Mouse (Mus musculus) fat pad, adult 2 months (tissue): ENCODE results near the gene Il6ra.

Source experiments
- DNase-seq: peaks from one replicate; pipeline ENCODE4 v3.0.0-alpha.2; 2011; ENCODE audit warnings: low read depth, low spot score; ENCODE audit errors: extremely low read depth

Gene Il6ra

DNA sequence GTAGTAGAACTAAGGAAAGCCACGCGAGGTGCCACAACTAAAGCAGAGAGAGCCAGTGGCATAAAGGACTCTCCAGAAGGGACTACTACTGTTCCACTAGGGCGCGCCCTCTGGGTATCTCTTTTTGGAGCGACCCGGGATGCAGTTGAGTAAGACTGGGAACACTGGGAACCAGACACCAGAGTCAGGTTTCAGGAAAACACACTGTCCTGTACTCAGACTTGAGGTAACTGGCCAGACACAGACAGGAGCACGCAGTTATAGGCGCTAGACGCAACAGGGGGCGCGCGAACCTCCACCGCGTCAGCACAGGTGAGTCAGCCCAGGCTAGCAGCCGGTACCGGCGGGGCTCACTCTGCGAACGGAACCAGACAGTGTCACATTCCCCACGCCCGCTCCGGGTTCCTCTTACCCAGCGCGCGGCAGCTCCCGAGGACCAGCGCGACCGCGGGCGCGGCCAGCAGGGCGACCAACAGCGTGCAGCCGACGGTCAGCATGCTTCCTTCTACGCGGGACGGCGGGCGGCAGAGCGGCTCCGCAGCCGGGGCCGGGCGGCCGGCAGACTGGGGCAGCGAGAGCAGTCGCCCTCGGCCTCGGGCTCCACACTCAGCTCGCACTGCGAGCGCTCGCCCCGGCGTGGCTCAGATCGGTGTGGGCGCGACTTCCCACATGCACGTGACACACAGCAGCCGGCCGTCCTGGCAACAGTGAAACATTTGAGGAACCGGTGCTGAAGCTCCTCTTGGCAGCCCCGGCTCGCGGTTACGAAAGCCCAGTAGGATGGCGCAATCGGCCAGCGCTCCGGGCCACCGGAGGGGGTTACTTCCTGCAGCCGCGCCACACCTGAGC lies at the start of gene Il6ra:
Gene Il6ra, minus strand, starts transcription at position 654 of the 849 bp plus-strand sequence.
- DNase-seq: no peak

DNA sequence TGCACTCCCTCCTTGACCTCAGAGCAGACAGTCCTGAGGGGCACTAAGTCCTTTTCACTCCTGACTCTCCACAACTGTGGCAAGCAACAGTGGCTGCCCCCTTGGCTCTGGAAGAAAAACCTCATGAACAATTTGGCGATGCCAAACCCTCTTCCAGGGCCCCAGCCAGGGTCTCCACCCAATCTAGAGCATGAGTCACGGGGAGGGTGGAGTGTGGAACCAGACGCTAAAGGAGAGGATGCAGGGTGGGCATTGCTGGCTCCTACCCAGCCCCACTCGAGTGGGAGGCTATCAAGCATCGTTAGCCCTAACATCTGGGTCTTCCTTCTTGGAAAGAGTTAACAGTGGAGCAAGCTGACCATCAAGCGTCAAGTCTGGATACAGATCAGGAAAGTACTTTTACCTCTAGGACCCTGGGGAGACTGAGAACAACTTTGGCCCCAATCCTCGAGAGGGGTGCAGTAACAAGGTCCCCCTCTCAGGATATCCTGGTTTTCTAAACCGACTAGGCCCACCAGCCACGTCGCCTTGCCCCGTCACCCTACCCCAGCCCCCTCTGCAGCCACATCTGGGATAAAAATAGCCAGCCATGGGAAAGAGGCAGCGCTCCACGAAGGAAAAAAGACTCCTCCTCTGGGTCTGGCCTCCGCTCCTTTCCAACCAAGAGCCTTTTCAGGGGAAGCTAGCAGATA lies 49.2 kb upstream of the Il6ra start:
- no peak for DNase-seq

DNA sequence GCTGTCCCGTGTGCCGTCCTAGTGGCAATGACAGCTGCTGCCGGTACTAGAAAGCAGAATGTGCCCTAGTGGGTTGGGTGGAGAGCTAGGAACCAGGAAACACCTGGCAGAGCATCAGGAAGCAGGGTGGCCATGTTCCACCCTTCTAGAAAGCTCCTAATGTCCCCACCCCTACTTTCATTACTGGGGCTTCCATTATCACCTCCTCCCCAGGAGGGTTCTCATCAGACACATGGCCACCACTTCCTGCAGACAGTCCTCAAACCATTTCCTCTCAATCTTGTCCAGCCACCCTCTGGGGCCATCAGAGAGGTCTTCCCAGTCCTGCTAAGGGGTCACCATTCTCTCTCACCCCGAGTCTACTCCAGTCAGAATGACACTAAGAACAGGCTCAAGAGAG lies 48.4 kb upstream of the Il6ra start:
- DNase-seq: no peak

DNA sequence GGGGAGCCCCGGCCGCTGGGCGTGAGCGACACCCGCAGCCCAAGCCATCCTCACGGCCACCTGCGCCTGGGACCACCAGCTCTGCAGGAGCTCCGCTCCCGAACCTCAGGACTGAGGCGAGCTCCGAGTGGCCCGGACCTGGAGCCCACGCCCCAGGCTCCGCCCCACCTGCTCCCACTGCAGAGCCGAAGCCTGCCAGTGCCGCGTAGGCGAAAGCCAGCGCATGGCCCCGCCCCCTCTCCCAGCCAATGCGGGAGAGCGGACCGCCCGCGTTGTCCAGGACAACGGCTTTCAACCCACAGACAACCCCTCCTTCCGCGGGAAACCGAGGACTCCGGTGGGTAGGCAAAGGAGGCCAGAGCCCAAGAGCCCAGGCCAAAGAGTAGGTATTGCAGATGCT lies 47.5 kb upstream of the Il6ra start:
- DNase-seq: no peak

DNA sequence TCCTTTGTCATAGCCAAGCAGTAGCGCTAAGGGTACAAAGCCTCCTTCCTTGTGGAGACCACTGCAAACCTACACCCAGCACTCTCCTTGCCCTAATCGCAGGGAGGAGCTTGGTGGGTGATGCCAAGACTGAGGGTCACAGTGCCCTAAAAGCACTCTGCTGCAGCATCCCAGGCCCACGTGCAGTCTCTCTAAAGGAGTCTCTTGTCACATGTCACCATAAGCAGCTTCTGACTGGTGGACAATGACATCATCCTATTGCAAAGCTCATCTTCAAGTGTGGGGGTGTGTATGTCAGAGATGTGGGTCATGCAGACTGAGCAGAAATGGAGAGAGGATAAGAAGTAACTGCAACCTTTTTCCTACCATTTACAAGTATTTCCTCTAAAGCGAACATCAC lies 46.4 kb upstream of the Il6ra start:
- no peak for DNase-seq

DNA sequence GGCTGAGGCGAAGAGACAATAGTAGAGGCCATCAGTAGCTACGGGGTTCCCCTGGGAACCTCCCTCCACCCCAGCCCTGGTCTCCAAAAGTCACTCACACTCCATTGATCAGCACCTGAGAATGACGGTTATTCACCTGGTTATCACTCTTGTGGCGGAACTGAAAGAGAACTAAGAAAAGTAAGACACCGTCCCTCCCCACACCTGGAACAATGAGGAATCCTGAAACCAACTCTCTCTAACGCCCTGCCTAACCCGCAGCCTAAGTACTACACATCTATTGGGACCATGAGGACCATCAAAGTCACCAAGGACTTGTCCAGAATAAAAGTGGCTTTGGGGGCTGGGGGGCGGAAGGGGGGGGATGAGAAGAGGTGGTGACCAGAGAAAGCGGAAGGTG lies 44.9 kb upstream of the Il6ra start:
- DNase-seq: no peak

DNA sequence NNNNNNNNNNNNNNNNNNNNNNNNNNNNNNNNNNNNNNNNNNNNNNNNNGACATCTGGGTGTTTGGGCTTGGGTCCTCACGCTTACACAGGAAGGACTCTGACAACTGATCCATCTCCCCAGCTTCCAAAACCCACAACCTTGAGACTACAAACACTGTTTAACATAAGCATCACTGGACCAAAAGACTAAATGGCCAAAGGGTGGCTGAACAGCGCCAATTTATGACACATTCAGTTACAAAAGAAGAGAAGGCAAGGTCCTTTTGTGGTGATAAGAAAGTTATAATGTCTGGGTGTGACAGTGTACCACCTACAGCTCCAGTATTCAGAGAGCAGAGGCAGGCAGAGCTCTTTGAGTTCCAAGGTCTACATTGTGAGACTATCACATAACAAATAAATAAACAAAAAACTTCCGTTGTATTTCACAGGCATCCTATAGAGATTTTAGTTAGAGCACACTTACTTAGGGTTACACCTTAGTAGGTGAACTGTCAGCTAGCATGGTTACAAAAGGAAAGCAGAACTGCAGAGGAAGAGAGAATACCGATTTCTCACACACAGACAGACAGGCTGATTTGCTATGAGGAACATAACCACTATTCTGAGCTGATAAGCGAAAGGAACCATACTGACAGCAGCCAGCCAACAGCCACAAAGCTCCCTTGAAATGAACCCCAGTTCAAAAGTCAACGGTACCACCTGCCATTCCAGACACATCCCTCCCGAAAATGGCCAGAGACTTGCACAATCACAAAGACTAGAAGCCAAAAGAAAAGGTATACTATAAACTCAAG lies 43.4 kb upstream of the Il6ra start:
- no peak for DNase-seq

DNA sequence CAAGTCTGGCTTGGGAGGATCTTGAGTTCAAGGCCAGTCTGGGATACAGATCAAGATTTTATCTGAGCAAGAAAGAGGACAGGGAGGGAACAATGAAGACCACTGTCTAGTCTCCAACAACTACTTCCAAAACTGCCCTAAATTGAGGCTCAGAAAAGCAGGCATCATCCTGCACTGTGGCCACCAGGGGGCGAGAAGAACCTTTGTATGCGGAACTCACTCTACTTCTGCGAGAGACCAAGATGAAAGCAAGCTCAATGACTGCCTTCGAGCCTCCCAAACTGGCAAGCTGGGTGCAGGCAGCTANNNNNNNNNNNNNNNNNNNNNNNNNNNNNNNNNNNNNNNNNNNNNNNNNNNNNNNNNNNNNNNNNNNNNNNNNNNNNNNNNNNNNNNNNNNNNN lies 40.4 kb upstream of the Il6ra start:
- no peak for DNase-seq

DNA sequence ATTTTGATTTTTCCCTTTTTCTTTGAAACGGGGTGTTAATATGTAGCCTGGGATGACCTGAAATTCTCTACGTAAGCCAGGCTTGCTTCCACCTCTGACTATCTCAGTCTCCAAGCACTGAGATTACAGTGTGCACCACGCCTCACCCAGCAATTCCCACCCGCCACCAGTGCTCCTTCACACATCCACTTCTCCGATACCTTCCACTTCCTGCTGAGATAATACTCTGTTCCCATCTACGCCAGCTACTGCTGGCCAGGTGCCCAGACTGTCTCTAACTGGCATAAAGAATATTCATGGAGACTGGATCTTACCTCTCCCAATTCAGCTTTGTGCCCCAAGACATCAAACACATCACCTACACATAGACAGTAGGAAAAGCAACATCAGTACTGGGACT lies 35.7 kb upstream of the Il6ra start:
- DNase-seq: no peak

DNA sequence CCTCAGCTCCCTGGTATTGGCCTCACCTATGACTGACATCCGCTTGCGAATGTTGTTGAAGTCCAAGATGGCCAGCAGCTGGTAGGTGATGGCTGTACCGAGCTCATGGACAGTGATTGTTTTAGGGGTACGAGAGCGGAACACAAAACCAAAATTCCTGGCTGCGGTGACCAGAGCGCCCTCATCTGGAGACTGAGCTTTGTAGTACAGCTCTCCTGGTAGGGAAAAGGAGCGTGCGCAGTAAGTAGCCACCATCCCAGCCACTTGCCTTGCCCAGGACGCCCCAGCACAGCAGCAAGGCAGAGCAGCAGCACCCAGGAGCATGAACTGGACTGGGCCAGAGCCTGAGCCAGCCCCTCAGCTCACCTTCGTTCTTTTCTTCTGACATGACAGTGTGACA lies 35.0 kb upstream of the Il6ra start:
- DNase-seq: no peak

DNA sequence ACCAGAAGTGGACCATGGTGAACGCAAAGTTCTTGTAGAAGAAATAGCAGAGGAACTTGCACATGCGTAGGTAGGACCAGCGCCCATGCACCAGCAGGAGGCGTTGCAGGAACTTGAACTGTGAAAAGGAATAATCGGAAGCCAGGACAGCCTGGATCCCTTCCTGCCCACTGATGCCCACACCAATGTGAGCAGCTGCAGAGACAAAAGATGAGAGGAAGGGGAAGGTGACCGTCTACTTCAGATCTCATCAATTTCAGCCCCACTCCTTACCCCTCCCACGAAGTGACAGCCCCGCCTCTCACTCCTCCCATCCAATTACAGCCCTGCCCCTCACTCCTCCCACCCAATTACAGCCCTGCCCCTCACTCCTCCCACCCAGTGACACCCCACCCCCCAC lies 32.0 kb upstream of the Il6ra start:
- DNase-seq: no peak

DNA sequence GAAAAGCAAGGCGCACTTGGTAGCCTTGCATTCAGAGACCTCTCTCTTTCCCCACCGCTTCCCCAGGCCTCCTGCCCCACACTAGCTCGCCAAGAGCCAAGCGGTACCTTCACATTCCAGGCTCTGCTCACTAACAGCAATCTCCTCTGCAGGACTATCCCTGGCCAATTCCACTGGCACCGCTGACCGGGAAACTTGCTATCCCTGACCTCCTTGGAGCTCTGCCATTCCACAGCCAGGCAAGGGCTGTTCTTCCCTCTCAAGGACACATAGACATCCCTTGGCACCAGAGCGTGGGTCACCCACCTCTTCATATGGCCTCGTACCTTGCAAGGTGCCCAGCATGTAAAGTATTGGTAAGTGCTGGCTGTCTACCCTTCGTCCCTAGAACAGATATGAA lies 29.9 kb upstream of the Il6ra start:
- DNase-seq: no peak

DNA sequence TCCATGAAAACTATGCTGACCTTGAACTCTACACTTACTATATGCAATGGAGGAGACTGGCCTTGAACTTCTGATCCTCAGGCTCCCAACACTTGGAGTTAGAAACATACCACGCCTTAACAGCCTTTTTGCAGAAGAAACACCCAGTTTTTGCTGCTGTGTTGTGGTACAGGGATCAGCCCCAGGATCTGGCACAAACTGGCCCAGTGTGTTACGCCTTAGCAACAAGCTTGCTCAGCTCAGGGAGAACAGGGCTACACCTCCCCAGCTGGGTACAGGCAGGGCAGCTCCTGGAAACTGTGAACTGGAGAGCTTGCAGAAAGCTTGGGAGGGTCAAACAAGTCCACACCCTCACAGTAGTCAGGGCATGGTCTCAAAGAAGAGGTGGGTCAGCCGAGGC lies 23.5 kb upstream of the Il6ra start:
- DNase-seq: no peak

DNA sequence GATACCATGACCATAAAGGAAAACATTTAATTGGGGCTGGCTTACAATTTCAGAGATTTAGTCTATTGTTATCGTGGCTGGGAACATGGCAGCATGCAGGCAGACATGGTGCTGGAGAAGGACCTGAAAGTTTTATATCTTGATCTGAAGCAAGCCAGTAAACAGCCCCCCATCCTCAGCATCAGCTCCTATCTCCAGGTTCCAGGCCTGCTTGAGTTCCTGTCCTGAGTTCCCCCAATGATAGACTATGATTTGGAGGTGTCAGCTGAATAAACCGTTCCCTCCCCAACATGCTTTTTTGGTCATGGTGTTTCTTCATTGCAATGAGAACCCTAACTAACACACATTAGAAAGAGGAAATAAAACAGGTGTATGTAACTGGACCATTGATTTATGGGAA lies 19.9 kb upstream of the Il6ra start:
- no peak for DNase-seq

DNA sequence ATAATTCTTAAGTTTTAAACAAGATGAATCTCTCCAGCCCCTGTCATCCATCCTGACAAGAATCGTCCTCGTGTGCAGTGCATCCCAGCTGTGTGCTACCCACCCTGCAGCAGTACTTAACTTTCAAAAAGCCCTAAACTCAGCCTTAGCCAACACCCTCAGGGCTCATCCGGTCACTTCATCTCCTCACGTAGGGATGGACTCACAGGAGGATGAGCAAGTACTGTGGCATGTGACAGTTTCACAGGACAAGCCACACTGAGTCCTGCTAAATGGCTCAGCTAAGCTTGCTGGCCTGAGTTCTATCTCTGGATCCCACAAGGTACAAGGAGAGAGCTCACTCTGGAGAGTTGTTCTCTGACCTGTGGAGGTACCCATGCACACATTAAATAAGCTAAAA lies 16.0 kb upstream of the Il6ra start:
- no peak for DNase-seq

DNA sequence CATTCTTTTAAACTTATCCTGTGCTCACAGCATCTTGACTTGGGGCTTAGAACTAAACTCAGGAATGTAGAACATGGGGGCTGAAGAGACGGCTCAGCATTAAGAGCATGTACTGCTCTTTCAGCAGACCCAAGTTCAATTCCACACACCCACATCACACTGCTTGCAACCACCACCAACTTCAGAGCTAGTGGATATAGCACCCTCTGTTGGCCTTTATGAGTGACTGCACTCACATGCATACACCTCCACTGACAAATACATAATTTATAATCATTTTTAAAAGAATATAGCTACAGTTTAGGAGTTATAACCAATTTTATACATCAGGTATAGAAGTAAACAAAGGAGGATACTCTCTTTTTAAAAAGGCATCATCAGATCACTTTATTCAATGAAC lies 13.4 kb upstream of the Il6ra start:
- DNase-seq: no peak

DNA sequence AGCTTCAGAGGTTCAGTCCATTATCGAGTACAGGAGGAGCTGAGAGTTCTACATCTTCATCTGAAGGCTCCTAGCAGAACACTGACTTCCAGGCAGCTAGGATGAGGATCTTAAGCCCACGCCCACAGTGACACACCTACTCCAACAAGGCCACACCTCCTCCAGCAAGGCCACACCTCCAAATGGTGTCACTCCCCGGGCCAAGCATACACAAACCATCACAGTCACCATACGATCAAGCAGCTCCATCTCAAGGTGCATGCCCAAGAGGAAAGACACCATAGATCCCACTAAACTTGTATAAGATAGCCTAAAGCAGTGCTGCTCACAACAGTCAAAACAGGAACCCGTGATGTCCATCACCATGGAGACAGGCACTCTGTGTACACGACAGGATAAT lies 7.7 kb upstream of the Il6ra start:
- no peak for DNase-seq

DNA sequence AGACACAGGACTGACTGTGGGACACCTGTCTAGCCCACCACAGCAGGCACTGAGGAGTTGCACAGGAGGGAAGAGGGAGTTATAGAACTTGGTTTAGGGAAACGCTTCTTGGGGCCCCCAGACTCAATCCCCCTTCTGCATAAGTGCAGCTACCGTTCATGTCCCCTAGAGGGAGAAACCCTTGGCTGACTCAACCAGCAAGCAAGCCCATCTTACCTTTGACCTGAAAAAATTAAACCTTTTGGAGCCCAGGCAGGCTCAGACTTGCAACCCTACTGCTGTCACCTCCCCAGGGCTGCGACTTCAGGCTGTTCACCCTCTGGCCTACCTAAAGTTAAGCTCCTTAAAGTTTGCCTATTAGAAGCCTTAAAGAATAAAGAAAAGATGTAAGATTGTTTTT lies 4.4 kb upstream of the Il6ra start:
- DNase-seq: no peak

DNA sequence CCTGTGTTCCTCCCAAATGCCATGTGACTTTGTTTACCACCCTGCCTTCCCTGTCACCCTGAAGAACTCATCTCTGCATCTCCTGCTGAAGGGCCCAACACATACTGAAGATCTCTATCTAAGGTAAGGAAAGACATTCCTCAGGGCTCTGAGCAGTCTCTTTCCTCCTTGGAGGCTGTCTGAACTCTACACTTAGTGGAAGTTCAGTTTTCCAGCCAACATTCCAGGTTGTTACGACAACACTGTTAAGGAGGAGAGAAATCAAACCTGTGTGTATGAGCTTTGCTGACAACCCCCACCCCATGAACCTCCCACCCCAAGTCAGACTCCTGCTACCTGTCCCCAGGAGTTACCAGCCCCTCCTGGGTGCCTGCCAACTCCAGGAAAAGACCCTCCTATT lies 3.6 kb upstream of the Il6ra start:
- DNase-seq: no peak

DNA sequence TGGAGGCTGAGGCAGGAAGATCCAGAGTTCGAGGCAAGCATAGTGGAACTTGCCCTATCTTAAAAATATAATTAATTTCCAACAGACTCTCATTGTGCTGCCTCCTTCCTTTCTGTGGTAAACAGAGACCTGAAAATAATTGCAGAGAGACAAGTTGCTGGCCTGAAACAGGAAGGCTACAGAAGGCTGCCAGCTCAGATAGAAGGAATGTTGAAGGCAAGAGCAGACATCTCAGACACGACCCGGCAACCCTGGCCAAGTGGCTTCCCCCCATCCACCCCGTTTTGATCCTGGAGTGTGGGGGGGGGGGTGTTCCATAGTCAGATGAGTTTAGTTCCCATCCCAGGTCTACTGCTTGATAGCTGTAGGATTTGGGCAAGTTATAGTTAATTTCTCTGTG lies 1.7 kb upstream of the Il6ra start:
- DNase-seq: no peak

DNA sequence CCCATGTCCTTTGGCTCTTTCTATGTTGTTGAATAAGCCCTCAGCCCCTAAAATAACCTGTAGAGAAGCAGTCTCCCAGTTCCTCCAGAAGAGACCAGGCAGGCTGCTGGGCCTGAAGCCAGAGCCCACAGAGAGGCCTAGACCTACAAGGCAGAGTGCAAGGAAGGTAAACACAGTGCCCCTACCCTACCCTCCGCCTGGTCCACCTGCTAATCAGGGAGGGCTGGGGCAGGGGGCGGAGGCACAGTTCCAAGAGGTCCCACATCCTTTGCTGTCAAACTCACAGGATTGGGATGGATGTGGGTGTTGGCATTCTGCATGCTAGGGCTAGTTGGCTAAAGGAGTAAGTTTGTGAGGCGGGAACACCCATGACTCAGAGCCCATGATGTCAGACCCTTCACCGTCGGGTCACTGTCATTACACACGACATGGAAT lies 871 bp downstream of the Il6ra start:
- no peak for DNase-seq

DNA sequence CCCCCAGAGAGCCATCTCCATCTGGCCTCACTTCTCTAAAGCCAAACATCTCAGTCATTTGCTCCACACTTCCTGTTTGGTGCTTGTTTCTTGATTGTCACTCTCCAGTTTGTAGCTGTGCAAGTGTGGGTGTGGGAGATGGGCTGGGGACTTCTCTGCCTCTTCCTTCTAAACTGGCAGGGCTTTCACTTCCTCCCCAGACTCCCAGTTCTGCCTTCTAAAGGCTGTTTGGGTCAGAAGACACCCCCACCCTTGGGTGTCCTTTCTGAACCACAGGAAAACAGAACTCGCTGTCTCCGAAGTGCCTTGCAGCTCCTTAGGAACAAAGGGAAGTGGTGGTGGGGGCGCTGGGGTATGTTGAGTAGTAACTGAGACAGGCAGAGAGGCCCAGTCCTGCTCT lies 1.8 kb downstream of the Il6ra start:
- DNase-seq: no peak
